Mouse (Mus musculus): ENCODE measurements around the gene Farsa. TPM values are rescaled to one million over a fixed set of nuclear protein-coding genes. Genes with fewer than 3 reads are reported as not detected.
A peak's percentile ranks its signal among the peaks of the same experiment; 100 is the strongest.

The Farsa gene
- polyA plus RNA-seq, 1 experiment from 2014 or later, result 130 TPM

- peak within 1 kb of the TSS; percentile 86 for H3K9ac ChIP-seq (ENCODE audit: low read depth, low read length)
- peak; percentile 95 for DNase-seq (ENCODE audit: low spot score)
- H3K27ac ChIP-seq (ENCODE audit: low read depth, low read length), result peak within 1 kb of the TSS; percentile 66
- peaks cover 28% of the 10 kb centered on the region for H3K4me1 ChIP-seq (replicated peaks; ENCODE audit: control insufficient read depth, insufficient read depth, low read length)
- H3K4me3 ChIP-seq (ENCODE audit: low read depth, low read length), result peak within 1 kb of the TSS; percentile 66
- peaks cover 32% of the 10 kb centered on the region for H3K27me3 ChIP-seq (replicated peaks; ENCODE audit: control insufficient read depth, insufficient read depth, low read length)
- WGBS, result under 1% methylated on average over 45 of the region's 45 CpGs
- peak; percentile 89 for ATAC-seq (replicated peaks; ENCODE audit: low FRiP score)
- H3K4me2 ChIP-seq, result peak within 1 kb of the TSS; percentile 94
- H3K9me3 ChIP-seq (ENCODE audit: control insufficient read depth, low read length), result no peaks in the 10 kb centered on the region
- H3K36me3 ChIP-seq (ENCODE audit: control insufficient read depth, insufficient read depth, low read length), result peaks cover 12% of the 10 kb centered on the region; the same call in 1 of the 2 replicates
Observed at GRCm38 (mm10) chr8:84908421-84909161, 51.8 kb downstream of the Farsa start, which contains the start of gene Dnase2a. Gene Dnase2a, plus strand, starts transcription at chr8:84908560.

- Histone ChIP-seq H3K9ac (ENCODE audit: low read depth, low read length) (peak overlapping the region; percentile 86), H3K4me2 (peak overlapping the region; percentile 94), H3K4me3 (ENCODE audit: low read depth, low read length) (peak overlapping the region; percentile 66), H3K27ac (ENCODE audit: low read depth, low read length) (peak overlapping the region; percentile 66), H3K9me3 (ENCODE audit: control insufficient read depth, low read length) (no peaks in the 10 kb centered on the region), H3K36me3 (ENCODE audit: control insufficient read depth, insufficient read depth, low read length) (peaks cover 11% of the 10 kb centered on the region; the same call in 1 of the 2 replicates), H3K4me1 (replicated peaks; ENCODE audit: control insufficient read depth, insufficient read depth, low read length) (peaks cover 26% of the 10 kb centered on the region), H3K27me3 (replicated peaks; ENCODE audit: control insufficient read depth, insufficient read depth, low read length) (peaks cover 32% of the 10 kb centered on the region)
- ATAC-seq (replicated peaks; ENCODE audit: low FRiP score) (no peak), DNase-seq (ENCODE audit: low spot score) (no peak)
- WGBS, result 47% methylated on average over 20 of the region's 20 CpGs
Observed at GRCm38 (mm10) chr8:84909162-84909767, 52.5 kb downstream of the Farsa start.

- Histone ChIP-seq H3K27me3 (replicated peaks; ENCODE audit: control insufficient read depth, insufficient read depth, low read length) (peaks cover 32% of the 10 kb centered on the region), H3K9ac (ENCODE audit: low read depth, low read length) (no peak overlapping the region; the same call in 1 of the 2 replicates), H3K4me3 (ENCODE audit: low read depth, low read length) (peak overlapping the region; percentile 66), H3K4me1 (replicated peaks; ENCODE audit: control insufficient read depth, insufficient read depth, low read length) (peaks cover 26% of the 10 kb centered on the region), H3K27ac (ENCODE audit: low read depth, low read length) (no peak overlapping the region), H3K9me3 (ENCODE audit: control insufficient read depth, low read length) (no peaks in the 10 kb centered on the region), H3K4me2 (peak overlapping the region; percentile 94), H3K36me3 (ENCODE audit: control insufficient read depth, insufficient read depth, low read length) (peaks cover 6% of the 10 kb centered on the region; the same call in 1 of the 2 replicates)
- ATAC-seq (replicated peaks; ENCODE audit: low FRiP score) (no peak), DNase-seq (ENCODE audit: low spot score) (no peak)
- WGBS, result 73% methylated on average over 5 of the region's 5 CpGs
Observed at GRCm38 (mm10) chr8:84909949-84910348, 53.2 kb downstream of the Farsa start.

GRCm38 (mm10) chr8:84910551-84910950, 53.8 kb downstream of the Farsa start:
- ATAC-seq (replicated peaks; ENCODE audit: low FRiP score) (no peak), DNase-seq (ENCODE audit: low spot score) (no peak)
- Histone ChIP-seq H3K27ac (ENCODE audit: low read depth, low read length) (no peak overlapping the region), H3K4me3 (ENCODE audit: low read depth, low read length) (no peak overlapping the region), H3K9me3 (ENCODE audit: control insufficient read depth, low read length) (no peaks in the 10 kb centered on the region), H3K27me3 (replicated peaks; ENCODE audit: control insufficient read depth, insufficient read depth, low read length) (peaks cover 32% of the 10 kb centered on the region), H3K36me3 (ENCODE audit: control insufficient read depth, insufficient read depth, low read length) (peaks cover 5% of the 10 kb centered on the region; the same call in 1 of the 2 replicates), H3K9ac (ENCODE audit: low read depth, low read length) (no peak overlapping the region), H3K4me1 (replicated peaks; ENCODE audit: control insufficient read depth, insufficient read depth, low read length) (peaks cover 23% of the 10 kb centered on the region), H3K4me2 (peak overlapping the region; percentile 10; the same call in 1 of the 2 replicates)
- WGBS, result 85% methylated on average over 6 of the region's 6 CpGs

DNA sequence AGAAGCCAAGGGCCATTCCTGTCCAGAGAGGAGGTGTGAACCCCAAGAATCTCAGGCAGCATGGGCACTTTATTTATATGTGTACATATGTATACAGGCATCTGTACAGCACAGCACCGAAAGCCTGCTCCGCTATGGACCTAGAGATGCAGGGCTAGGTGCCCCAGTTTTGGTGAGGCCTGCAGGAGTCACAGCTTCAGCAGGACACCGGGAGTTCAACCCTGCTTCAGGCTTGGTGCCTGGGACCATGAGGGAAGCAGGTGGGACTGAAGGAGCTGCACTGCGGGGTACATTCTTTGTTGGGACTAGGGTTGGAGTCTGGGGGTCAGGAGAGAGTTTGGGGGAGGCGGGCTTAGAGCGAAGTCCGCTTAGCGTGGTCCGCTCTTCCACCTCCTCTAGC, 55.1 kb downstream of the Farsa start:
- Histone ChIP-seq H3K36me3 (ENCODE audit: control insufficient read depth, insufficient read depth, low read length) (no peaks in the 10 kb centered on the region), H3K4me3 (ENCODE audit: low read depth, low read length) (no peak overlapping the region; the same call in 1 of the 2 replicates), H3K27me3 (replicated peaks; ENCODE audit: control insufficient read depth, insufficient read depth, low read length) (peaks cover 38% of the 10 kb centered on the region), H3K9me3 (ENCODE audit: control insufficient read depth, low read length) (no peaks in the 10 kb centered on the region), H3K9ac (ENCODE audit: low read depth, low read length) (no peak overlapping the region), H3K4me1 (replicated peaks; ENCODE audit: control insufficient read depth, insufficient read depth, low read length) (peaks cover 23% of the 10 kb centered on the region), H3K27ac (ENCODE audit: low read depth, low read length) (no peak overlapping the region), H3K4me2 (peak overlapping the region; percentile 99; the same call in 1 of the 2 replicates)
- WGBS, result 79% methylated on average over 9 of the region's 9 CpGs
- ATAC-seq (replicated peaks; ENCODE audit: low FRiP score) (no peak), DNase-seq (ENCODE audit: low spot score) (no peak)

GRCm38 (mm10) chr8:84912391-84912790, 55.6 kb downstream of the Farsa start:
- no peaks in the 10 kb centered on the region for H3K9me3 ChIP-seq (ENCODE audit: control insufficient read depth, low read length)
- peak overlapping the region; percentile 60 for H3K4me3 ChIP-seq (ENCODE audit: low read depth, low read length)
- H3K4me2 ChIP-seq, result peak overlapping the region; percentile 99
- WGBS, result 27% methylated on average over 27 of the region's 27 CpGs
- no peak overlapping the region for H3K27ac ChIP-seq (ENCODE audit: low read depth, low read length)
- ATAC-seq (replicated peaks; ENCODE audit: low FRiP score) (no peak), DNase-seq (ENCODE audit: low spot score) (no peak)
- H3K4me1 ChIP-seq (replicated peaks; ENCODE audit: control insufficient read depth, insufficient read depth, low read length), result peaks cover 23% of the 10 kb centered on the region
- no peaks in the 10 kb centered on the region for H3K36me3 ChIP-seq (ENCODE audit: control insufficient read depth, insufficient read depth, low read length)
- peaks cover 39% of the 10 kb centered on the region for H3K27me3 ChIP-seq (replicated peaks; ENCODE audit: control insufficient read depth, insufficient read depth, low read length)
- peak overlapping the region; percentile 64 for H3K9ac ChIP-seq (ENCODE audit: low read depth, low read length)

GRCm38 (mm10) chr8:84912895-84913501, 56.2 kb downstream of the Farsa start:
- no peaks in the 10 kb centered on the region for H3K9me3 ChIP-seq (ENCODE audit: control insufficient read depth, low read length)
- H3K36me3 ChIP-seq (ENCODE audit: control insufficient read depth, insufficient read depth, low read length), result no peaks in the 10 kb centered on the region
- H3K9ac ChIP-seq (ENCODE audit: low read depth, low read length), result peak overlapping the region; percentile 64
- DNase-seq (ENCODE audit: low spot score) (peak; percentile 78), ATAC-seq (replicated peaks; ENCODE audit: low FRiP score) (peak; percentile 66)
- 2% methylated on average over 55 of the region's 55 CpGs for WGBS
- peak overlapping the region; percentile 25 for H3K27ac ChIP-seq (ENCODE audit: low read depth, low read length)
- peak overlapping the region; percentile 60 for H3K4me3 ChIP-seq (ENCODE audit: low read depth, low read length)
- H3K4me1 ChIP-seq (replicated peaks; ENCODE audit: control insufficient read depth, insufficient read depth, low read length), result peaks cover 23% of the 10 kb centered on the region
- peak overlapping the region; percentile 99 for H3K4me2 ChIP-seq
- H3K27me3 ChIP-seq (replicated peaks; ENCODE audit: control insufficient read depth, insufficient read depth, low read length), result peaks cover 45% of the 10 kb centered on the region

- H3K4me3 ChIP-seq (ENCODE audit: low read depth, low read length), result peak overlapping the region; percentile 60
- no peaks in the 10 kb centered on the region for H3K9me3 ChIP-seq (ENCODE audit: control insufficient read depth, low read length)
- H3K4me2 ChIP-seq, result peak overlapping the region; percentile 99
- H3K36me3 ChIP-seq (ENCODE audit: control insufficient read depth, insufficient read depth, low read length), result no peaks in the 10 kb centered on the region
- peak overlapping the region; percentile 64 for H3K9ac ChIP-seq (ENCODE audit: low read depth, low read length)
- no peak for DNase-seq (ENCODE audit: low spot score)
- WGBS, result 11% methylated on average over 9 of the region's 9 CpGs
- peak overlapping the region; percentile 25 for H3K27ac ChIP-seq (ENCODE audit: low read depth, low read length)
- H3K27me3 ChIP-seq (replicated peaks; ENCODE audit: control insufficient read depth, insufficient read depth, low read length), result peaks cover 50% of the 10 kb centered on the region
- no peak for ATAC-seq (replicated peaks; ENCODE audit: low FRiP score)
- peaks cover 23% of the 10 kb centered on the region for H3K4me1 ChIP-seq (replicated peaks; ENCODE audit: control insufficient read depth, insufficient read depth, low read length)
Observed at GRCm38 (mm10) chr8:84913502-84913900, 56.7 kb downstream of the Farsa start.
